Mouse (Mus musculus): Measurements from ENCODE around the gene Rsbn1l.

Gene Rsbn1l

GRCm38 (mm10) chr5:20897446-20898167 is 58.6 kb downstream of the Rsbn1l start:
- DNase-seq (ENCODE audit: low spot score), result no peak

GRCm38 (mm10) chr5:20884036-20884620 is 72.1 kb downstream of the Rsbn1l start:
- no peak for DNase-seq (ENCODE audit: low spot score)

- peak; percentile 94 for DNase-seq (ENCODE audit: low spot score)
Observed at GRCm38 (mm10) chr5:20881915-20882800, 74.0 kb downstream of the Rsbn1l start, which contains the start of the genes Phtf2 and Tmem60. Gene Phtf2, minus strand, starts transcription at chr5:20882124. Gene Tmem60, plus strand, starts transcription at chr5:20882191.

- peak; percentile 21 for DNase-seq (ENCODE audit: low spot score)
Observed at GRCm38 (mm10) chr5:20880797-20881775, 75.1 kb downstream of the Rsbn1l start.

GRCm38 (mm10) chr5:20880386-20880785 is 75.8 kb downstream of the Rsbn1l start:
- DNase-seq (ENCODE audit: low spot score), result no peak

- DNase-seq (ENCODE audit: low spot score), result no peak
Observed at GRCm38 (mm10) chr5:20876934-20877426, 79.2 kb downstream of the Rsbn1l start.

GRCm38 (mm10) chr5:20873146-20873545 is 83.1 kb downstream of the Rsbn1l start:
- no peak for DNase-seq (ENCODE audit: low spot score)

- DNase-seq (ENCODE audit: low spot score), result no peak
Observed at GRCm38 (mm10) chr5:20865193-20865755, 90.9 kb downstream of the Rsbn1l start.

GRCm38 (mm10) chr5:20864216-20864969 is 91.8 kb downstream of the Rsbn1l start:
- no peak for DNase-seq (ENCODE audit: low spot score)

- DNase-seq (ENCODE audit: low spot score), result no peak
Observed at GRCm38 (mm10) chr5:20861901-20862300, 94.3 kb downstream of the Rsbn1l start.

- DNase-seq (ENCODE audit: low spot score), result no peak
Observed at GRCm38 (mm10) chr5:20860565-20860964, 95.6 kb downstream of the Rsbn1l start.

- no peak for DNase-seq (ENCODE audit: low spot score)
Observed at GRCm38 (mm10) chr5:20858404-20858803, 97.8 kb downstream of the Rsbn1l start.

- DNase-seq (ENCODE audit: low spot score), result no peak
Observed at GRCm38 (mm10) chr5:20855066-20855465, 101.1 kb downstream of the Rsbn1l start.

GRCm38 (mm10) chr5:20847010-20847409 is 109.2 kb downstream of the Rsbn1l start:
- no peak for DNase-seq (ENCODE audit: low spot score)

- no peak for DNase-seq (ENCODE audit: low spot score)
Observed at GRCm38 (mm10) chr5:20843816-20844215, 112.4 kb downstream of the Rsbn1l start.

GRCm38 (mm10) chr5:20843405-20843804 is 112.8 kb downstream of the Rsbn1l start:
- DNase-seq (ENCODE audit: low spot score), result no peak

Data from ovary, postnatal 14 days (tissue).